Mouse (Mus musculus) stomach, embryonic 15.5 days (tissue): ENCODE measurements around the gene Phf1. TPM values are rescaled to one million over a fixed set of nuclear protein-coding genes. Genes with fewer than 3 reads are reported as not detected.
"Not testable (repeated sequence)": the region's sequence is repeated elsewhere in the genome, so short reads cannot be mapped to it uniquely, and the experiment has no call there.

ENCODE experiments used
- ATAC-seq: fragments of 200-750 bp; cut with Nextera tagmentation; 2 replicates; pipeline ENCODE4 v1.8.0; 2017; ENCODE audit warnings: low read depth, moderate number of reproducible peaks, moderate TSS enrichment; ENCODE audit not compliant: insufficient read depth, low FRiP score
- H3K27ac ChIP-seq: fragments of 300-500 bp; sonication (generic); 2 replicates; pipeline ENCODE4 v1.5.1; 2015; ENCODE audit warnings: mild to moderate bottlenecking, inconsistent platforms
- H3K27me3 ChIP-seq: fragments of 300-500 bp; sonication (generic); replicated peaks from 2 replicates; pipeline ENCODE4 v1.6.1; 2015; ENCODE audit warnings: inconsistent platforms
- H3K36me3 ChIP-seq: fragments of 300-500 bp; sonication (generic); 2 replicates; pipeline ENCODE4 v1.6.1; 2015; ENCODE audit warnings: inconsistent platforms
- H3K4me1 ChIP-seq: fragments of 300-500 bp; sonication (generic); 2 replicates; pipeline ENCODE4 v1.6.1; 2015; ENCODE audit warnings: inconsistent platforms
- H3K4me2 ChIP-seq: fragments of 300-500 bp; sonication (generic); 2 replicates; pipeline ENCODE4 v1.6.1; 2015; ENCODE audit warnings: mild to moderate bottlenecking, inconsistent platforms
- H3K4me3 ChIP-seq: fragments of 300-500 bp; sonication (generic); replicated peaks from 2 replicates; pipeline ENCODE4 v1.5.1; 2015; ENCODE audit warnings: inconsistent platforms
- H3K9ac ChIP-seq: fragments of 300-500 bp; sonication (generic); 2 replicates; pipeline ENCODE4 v1.6.1; 2015; ENCODE audit warnings: inconsistent platforms
- H3K9me3 ChIP-seq: fragments of 300-500 bp; sonication (generic); 2 replicates; pipeline ENCODE4 v1.6.1; 2016; ENCODE audit warnings: inconsistent platforms
- WGBS: fragments of 180-500 bp; shearing (Covaris S2); methylation state at CpG from one replicate; pipeline ENCODE4 v1.1.7; 2015; 5-methylcytosine and 5-hydroxymethylcytosine counted together
- microRNA-seq: library from miRNA; unstranded; fragments of <30 nt; microRNA quantifications from one replicate; pipeline ENCODE4, GENCODE M21; 2016
- polyA plus RNA-seq: library from polyadenylated mRNA; unstranded; fragments of >200 nt; fragmentation: Nextera tagmentation; extraction: Ambion mirVana; gene quantifications from 2 replicates; pipeline ENCODE4 v1.2.1, GENCODE M21; 2015

Gene Phf1
- polyA plus RNA-seq, 1 experiment from 2014 or later, result 8.5 TPM

DNA sequence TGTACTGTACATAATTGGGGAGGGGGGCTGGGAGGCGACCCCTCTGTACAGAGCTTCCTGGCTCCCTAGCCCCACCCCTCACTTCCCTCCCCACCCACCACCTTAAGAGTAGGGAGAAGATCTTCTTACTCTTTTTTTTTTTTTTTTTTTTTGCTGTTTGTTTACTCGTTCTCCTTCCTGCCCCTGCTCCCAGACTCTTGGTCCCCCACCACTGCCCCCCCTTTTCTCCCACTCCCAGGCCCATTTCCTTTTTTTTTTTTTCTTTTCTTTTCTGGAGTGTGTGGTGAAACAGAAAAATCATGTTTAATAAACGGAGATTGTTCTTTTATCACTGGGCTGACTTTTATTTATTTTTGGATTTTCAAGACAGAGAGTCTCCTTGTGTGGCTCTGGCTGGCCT lies 39.3 kb downstream of the Phf1 start:
- Histone ChIP-seq H3K27me3 (no peaks in the 10 kb centered on the region), H3K36me3 (peaks cover 12% of the 10 kb centered on the region; the same call in 1 of the 2 replicates), H3K27ac (peak overlapping the region; percentile 91), H3K9ac (peak overlapping the region; percentile 78; the same call in 1 of the 2 replicates), H3K9me3 (no peaks in the 10 kb centered on the region), H3K4me2 (peak overlapping the region; percentile 91), H3K4me1 (peaks cover 37% of the 10 kb centered on the region), H3K4me3 (peak overlapping the region; percentile 98)
- no peak for ATAC-seq
- 2% methylated on average over 3 of the region's 3 CpGs for WGBS

- under 1% methylated on average over 74 of the region's 75 CpGs for WGBS
- H3K36me3 ChIP-seq, result peaks cover 17% of the 10 kb centered on the region
- peak within 1 kb of the TSS; percentile 98 for H3K4me3 ChIP-seq
- H3K27me3 ChIP-seq, result no peaks in the 10 kb centered on the region
- H3K9me3 ChIP-seq, result no peaks in the 10 kb centered on the region
- ATAC-seq, result peak; percentile 100
- H3K9ac ChIP-seq, result peak within 1 kb of the TSS; percentile 78
- peaks cover 37% of the 10 kb centered on the region for H3K4me1 ChIP-seq
- peak within 1 kb of the TSS; percentile 91 for H3K4me2 ChIP-seq
- peak within 1 kb of the TSS; percentile 91 for H3K27ac ChIP-seq
Measured at GRCm38 (mm10) chr17:26972703-26973574, 40.1 kb downstream of the Phf1 start, which contains the start of gene Zbtb9. TSS of gene Zbtb9 (plus strand) at chr17:26973167.

- Histone ChIP-seq H3K4me3 (no peak overlapping the region), H3K27me3 (no peaks in the 10 kb centered on the region), H3K4me2 (peak overlapping the region; percentile 91; the same call in 1 of the 2 replicates), H3K4me1 (peaks cover 37% of the 10 kb centered on the region), H3K36me3 (peaks cover 28% of the 10 kb centered on the region), H3K9ac (no peak overlapping the region), H3K9me3 (no peaks in the 10 kb centered on the region), H3K27ac (no peak overlapping the region)
- ATAC-seq, result no peak
- 87% methylated on average over 15 of the region's 15 CpGs for WGBS
Measured at GRCm38 (mm10) chr17:26974547-26974946, 41.7 kb downstream of the Phf1 start.

DNA sequence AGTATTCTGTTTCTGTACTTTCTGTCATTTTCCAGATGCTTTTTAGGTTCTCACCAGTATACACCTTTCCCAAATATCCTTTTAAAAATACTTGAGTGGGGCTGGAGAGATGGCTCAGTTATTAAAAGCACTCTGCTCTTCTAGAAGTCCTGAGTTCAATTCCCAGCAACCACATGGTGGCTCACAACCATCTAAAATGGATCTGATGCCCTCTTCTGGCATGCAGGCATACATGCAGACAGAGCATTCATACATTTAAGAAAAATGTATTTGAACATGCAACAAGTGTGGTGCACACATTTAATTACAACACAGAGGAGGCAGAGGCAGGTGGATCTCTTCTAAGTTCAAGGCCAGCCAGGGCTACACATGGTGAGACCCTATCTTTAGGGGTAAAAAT lies 42.6 kb downstream of the Phf1 start:
- peaks cover 28% of the 10 kb centered on the region for H3K36me3 ChIP-seq
- no peak for ATAC-seq
- H3K4me2 ChIP-seq, result no peak overlapping the region

GRCm38 (mm10) chr17:26977354-26977753 lies 44.5 kb downstream of the Phf1 start:
- 87% methylated on average over 6 of the region's 6 CpGs for WGBS
- H3K4me3 ChIP-seq, ATAC-seq, H3K27me3 ChIP-seq, H3K27ac ChIP-seq, H3K9ac ChIP-seq, H3K4me2 ChIP-seq, H3K9me3 ChIP-seq: not testable (repeated sequence)
- Histone ChIP-seq H3K4me1 (peaks cover 21% of the 10 kb centered on the region), H3K36me3 (peaks cover 28% of the 10 kb centered on the region)

More for the DNA sequence above, 42.6 kb downstream of the Phf1 start:
- Histone ChIP-seq H3K27ac (no peak overlapping the region), H3K9me3 (no peaks in the 10 kb centered on the region), H3K9ac (no peak overlapping the region), H3K4me1 (peaks cover 37% of the 10 kb centered on the region), H3K27me3 (no peaks in the 10 kb centered on the region), H3K4me3 (no peak overlapping the region)

DNA sequence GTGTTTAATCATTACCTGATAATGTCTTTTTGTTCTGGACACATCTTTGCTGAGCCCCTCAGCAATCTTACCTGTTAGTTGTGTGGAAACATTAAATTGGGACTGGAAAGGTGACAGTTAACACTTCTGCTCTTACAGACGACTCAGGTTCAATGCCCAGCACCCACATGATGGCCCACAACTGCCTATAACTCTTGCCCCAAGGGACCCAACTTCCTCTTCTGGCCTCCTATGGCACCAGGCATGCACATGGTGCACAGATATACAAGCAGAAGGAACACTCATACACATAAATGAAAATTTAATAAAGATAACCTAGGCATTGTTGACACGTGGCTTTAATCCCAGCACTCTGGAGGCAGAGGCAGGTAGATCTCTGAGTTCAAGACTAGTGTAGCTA lies 46.6 kb downstream of the Phf1 start:
- Histone ChIP-seq H3K4me2 (no peak overlapping the region), H3K27ac (no peak overlapping the region), H3K9ac (no peak overlapping the region), H3K36me3 (peaks cover 28% of the 10 kb centered on the region), H3K27me3 (no peaks in the 10 kb centered on the region), H3K4me3 (no peak overlapping the region), H3K9me3 (no peaks in the 10 kb centered on the region), H3K4me1 (peaks cover 11% of the 10 kb centered on the region)
- no peak for ATAC-seq
- WGBS, result 75% methylated on average over 2 of the region's 2 CpGs

- no peak overlapping the region for H3K4me3 ChIP-seq
- H3K4me1 ChIP-seq, result peaks cover 4% of the 10 kb centered on the region; the same call in 1 of the 2 replicates
- peaks cover 25% of the 10 kb centered on the region for H3K36me3 ChIP-seq
- H3K4me2 ChIP-seq, result no peak overlapping the region
- no peak overlapping the region for H3K27ac ChIP-seq
- WGBS, result 46% methylated on average over 2 of the region's 2 CpGs
- no peak for ATAC-seq
- no peaks in the 10 kb centered on the region for H3K9me3 ChIP-seq
- no peak overlapping the region for H3K9ac ChIP-seq
- no peaks in the 10 kb centered on the region for H3K27me3 ChIP-seq
Measured at GRCm38 (mm10) chr17:26981050-26981449, 48.2 kb downstream of the Phf1 start.

DNA sequence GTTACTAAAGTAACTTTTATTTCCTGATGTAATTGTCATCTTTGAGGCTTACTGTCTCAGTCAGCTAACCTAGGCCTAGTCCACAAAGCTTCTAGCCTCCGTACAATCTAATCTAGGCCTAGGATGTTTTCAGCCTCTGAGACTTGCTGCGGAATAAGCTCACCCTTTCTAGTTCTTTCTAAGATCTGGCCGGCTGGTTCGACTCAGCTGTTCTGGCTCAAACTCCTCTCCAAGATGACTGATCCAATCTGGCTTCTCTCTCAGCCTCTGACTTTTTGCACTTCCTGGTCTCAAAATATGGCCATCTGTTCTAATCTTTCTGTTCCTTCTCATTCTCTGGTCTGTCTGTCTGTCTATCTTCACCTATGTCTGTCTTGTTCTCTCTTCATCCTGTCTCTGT lies 50.5 kb downstream of the Phf1 start:
- Histone ChIP-seq H3K4me3 (no peak overlapping the region), H3K9ac (no peak overlapping the region), H3K9me3 (no peaks in the 10 kb centered on the region), H3K27ac (no peak overlapping the region), H3K4me2 (no peak overlapping the region), H3K4me1 (no peaks in the 10 kb centered on the region), H3K27me3 (no peaks in the 10 kb centered on the region), H3K36me3 (peaks cover 10% of the 10 kb centered on the region; the same call in 1 of the 2 replicates)
- WGBS, result 63% methylated on average over 4 of the region's 4 CpGs
- ATAC-seq, result no peak

DNA sequence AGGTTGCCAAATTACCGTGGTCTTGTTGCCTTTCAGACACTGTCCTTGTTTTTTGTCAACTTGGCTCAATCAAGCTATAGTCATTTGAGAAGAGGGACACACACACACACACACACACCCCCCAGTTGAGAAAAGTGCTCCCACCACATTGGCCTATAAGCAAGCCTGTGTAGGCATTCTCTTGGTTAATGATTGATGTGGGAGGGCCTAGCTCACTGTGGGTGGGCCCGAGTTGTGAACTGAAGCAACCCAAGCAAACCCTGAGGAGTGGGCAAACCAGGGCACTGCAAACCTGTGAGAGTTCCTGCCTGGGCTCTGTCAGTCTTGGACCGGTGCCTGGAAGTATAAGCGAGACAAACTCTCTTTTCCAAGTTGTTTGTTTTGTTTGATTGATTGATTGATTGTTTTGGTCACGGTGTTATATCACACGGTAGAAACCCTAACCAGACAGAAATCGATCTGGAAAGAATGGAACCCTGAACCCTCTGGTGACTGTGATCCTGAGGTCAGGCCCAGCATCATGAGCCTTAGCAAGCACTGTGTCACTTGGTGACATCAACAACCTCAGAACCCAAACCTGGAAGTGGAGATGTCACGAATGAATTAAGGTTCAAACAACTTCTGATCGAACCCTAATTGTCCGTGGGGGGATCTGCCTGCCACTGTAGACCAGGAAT lies 52.8 kb downstream of the Phf1 start:
- H3K4me2 ChIP-seq, result no peak overlapping the region
- H3K4me1 ChIP-seq, result no peaks in the 10 kb centered on the region
- no peaks in the 10 kb centered on the region for H3K36me3 ChIP-seq
- H3K27ac ChIP-seq, result no peak overlapping the region
- H3K27me3 ChIP-seq, result no peaks in the 10 kb centered on the region
- no peak; the same call in 1 of the 2 replicates for ATAC-seq
- 68% methylated on average over 10 of the region's 10 CpGs for WGBS
- H3K4me3 ChIP-seq, result no peak overlapping the region
- no peak overlapping the region for H3K9ac ChIP-seq
- no peaks in the 10 kb centered on the region for H3K9me3 ChIP-seq

Small RNA genes within 50 kb of the gene (microRNA-seq; reads per million reads assigned to microRNA genes)
- gene Gm27775 (not detected), gene Mir3083 (not detected), gene Mir6968 (not detected)

Other genes starting within 250 kb of the Phf1 start
- 8.1 and 10.1 TPM in 2 replicates for gene Crebrf, start 217.4 kb upstream of the Phf1 start, polyA plus RNA-seq
- 42.9 and 45.5 TPM in 2 replicates for gene Bnip1, start 152.0 kb upstream of the Phf1 start, polyA plus RNA-seq
- 9.2 and 15.4 TPM in 2 replicates for gene Nkx2-5, start 88.0 kb upstream of the Phf1 start, polyA plus RNA-seq
- gene Kifc5b, start 16.0 kb upstream of the Phf1 start, polyA plus RNA-seq, result 6.1 and 7.6 TPM in 2 replicates
- gene Cuta, start 6.5 kb downstream of the Phf1 start, polyA plus RNA-seq, result 179 and 191 TPM in 2 replicates
- gene Syngap1, start 8.2 kb downstream of the Phf1 start, polyA plus RNA-seq, result 2.0 and 2.2 TPM in 2 replicates
- 13.3 and 14.9 TPM in 2 replicates for gene Zbtb9, start 40.1 kb downstream of the Phf1 start, polyA plus RNA-seq
- gene Bak1, start 96.0 kb downstream of the Phf1 start, polyA plus RNA-seq, result 4.6 and 5.7 TPM in 2 replicates
- 10.8 and 12.3 TPM in 2 replicates for gene Itpr3, start 124.3 kb downstream of the Phf1 start, polyA plus RNA-seq
- 267 and 309 TPM in 2 replicates for gene Uqcc2, start 200.9 kb downstream of the Phf1 start, polyA plus RNA-seq
- gene Ip6k3, start 234.7 kb downstream of the Phf1 start, polyA plus RNA-seq, result 0.18 and 0.21 TPM in 2 replicates